Mouse (Mus musculus): ENCODE data around the gene Arhgef28. TPM values are rescaled to one million over a fixed set of nuclear protein-coding genes. Genes with fewer than 3 reads are reported as not detected.

The Arhgef28 gene
- 100 to 1,000 TPM in 1 of 2 experiments, 10 to 100 TPM in 1; 92.7 to 103 TPM for total RNA-seq (2021)

DNA sequence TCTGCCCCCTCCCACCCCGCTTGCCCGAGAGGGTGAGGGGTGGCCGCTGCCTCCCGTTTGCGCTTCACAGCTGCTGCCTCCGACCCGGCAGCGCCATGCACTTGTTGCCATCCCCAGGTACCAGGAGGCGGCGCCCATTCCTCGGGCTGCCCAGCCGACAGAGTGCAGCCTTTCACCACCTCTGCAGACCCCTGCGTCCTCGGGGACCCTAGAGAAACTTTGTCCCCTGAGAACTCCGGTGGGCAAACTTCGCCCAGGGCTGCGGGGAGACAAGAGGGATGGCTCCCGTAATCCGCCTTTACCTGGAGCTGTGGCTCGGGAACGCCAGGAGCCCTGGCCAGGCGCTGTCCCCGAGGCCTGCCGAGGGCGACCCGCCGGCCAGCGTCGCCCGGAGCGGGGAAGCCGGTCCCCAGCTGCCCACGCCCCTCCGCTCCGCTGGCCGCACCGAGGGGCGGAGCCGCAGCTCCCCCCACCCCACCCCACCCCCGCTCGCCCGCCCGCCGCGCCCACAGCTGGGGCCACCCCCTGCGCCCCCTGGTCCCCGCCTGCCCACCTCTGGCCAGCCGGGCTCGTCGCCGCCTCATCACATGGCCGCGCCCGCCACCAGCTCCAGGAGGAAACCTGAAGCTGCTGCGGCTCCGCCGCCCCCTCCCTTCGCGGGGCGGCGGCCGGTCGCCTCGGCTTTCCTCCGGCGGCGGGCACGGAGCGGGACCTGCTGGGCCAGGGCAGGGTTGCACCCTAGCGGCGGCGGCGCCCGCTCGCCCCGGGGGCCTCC, at the start of gene Arhgef28:
TSS of gene Arhgef28 (minus strand) at position 669 of the 775 bp plus-strand sequence.
- DNase-seq: peak; percentile 57 to 59

GRCm38 (mm10) chr13:98254921-98255320, 48.7 kb upstream of the Arhgef28 start:
- peak; percentile 61 to 70 for DNase-seq

GRCm38 (mm10) chr13:98249594-98249993, 43.4 kb upstream of the Arhgef28 start:
- DNase-seq: no peak

DNA sequence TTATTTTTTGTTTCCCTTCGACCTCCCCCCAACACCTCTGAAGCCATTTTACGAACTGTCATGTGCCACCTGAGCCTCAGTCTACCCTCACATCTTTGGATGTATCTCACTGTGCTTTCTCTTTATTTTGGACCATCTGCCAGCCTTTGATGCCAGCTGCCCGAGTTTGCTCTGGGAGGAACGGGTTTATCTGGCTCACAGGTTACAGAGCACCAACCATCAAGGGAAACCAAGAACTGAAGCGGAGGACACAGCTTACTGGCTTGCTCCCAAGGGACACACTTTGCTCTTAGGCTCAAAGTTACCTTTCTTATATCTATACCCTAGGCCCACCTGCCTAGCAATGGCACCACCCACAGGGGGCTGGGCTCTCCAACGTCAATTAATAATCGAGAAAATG, 39.1 kb upstream of the Arhgef28 start:
- no peak for DNase-seq

DNA sequence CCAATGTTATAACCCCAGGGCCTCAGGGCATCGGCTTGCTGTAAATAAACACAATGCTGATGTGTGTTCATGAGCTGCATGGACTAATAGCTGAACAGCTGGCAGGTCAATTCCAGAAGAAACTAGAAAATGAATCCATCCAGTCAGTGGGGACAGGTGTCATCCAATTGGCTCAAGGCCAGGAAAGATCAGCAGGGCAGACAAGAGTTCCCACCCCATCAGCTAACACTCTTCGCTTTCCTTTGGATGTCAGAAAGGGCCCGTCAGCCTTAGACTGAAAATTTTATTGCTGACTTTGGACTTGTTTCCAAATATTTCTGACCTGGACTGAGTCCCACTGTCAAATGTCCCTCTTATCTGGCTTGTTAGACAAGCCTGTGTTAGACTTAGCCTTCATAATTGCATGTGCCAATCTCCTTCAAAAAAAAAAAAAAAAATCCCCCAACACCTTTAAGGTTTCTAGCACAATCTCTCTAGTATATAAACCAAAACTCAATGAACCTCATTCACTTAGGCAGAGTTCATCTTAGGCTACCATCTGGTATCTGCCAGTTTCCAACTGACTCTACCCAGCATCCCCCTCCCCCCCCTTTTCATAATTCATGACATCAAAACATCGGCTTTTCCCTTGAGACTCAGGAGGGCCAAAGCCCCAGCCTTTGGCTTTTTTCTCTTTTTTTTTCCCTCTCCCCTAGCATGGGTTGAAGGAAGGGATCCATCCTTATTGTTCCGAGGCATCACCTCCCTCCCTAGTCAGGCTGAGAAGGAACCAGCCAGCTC, 38.5 kb upstream of the Arhgef28 start:
- no peak for DNase-seq

DNA sequence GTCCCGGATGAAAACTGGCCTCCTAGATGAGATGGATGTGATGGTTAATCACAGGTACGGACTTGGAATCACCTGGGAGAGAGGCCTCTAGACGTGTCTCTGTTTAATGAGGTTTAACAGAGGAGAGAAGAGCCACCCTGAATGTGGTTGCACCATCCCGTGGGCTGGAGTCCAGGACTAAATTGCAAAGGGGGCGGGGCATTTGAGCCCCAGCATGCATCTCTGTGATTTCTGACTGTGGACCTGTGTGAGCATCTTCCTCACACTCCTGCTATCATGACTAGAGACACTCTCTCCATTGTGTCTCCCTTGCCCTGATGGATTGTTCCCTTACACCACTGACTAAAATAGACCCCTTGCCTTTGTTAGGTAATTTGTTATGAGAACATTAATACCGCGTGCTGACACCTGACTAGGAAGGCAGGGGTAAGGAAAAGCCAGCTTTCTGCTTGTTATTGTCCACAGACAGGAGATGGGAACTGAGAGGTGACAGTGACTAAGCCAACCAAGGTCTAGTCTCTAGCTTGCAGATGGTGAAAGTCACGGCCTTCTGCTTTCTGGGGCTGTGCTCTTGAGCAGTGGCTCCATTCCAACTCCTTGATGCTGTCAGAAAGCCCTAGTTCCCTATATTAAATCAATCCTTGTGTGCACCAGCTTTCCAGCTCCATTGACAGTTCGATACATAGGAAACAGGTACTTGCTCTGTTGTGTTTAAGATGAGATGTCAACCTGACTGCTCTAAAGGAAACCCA, 35.5 kb upstream of the Arhgef28 start:
- DNase-seq: no peak

GRCm38 (mm10) chr13:98239978-98240641, 33.9 kb upstream of the Arhgef28 start:
- DNase-seq: peak; percentile 66 to 76

DNA sequence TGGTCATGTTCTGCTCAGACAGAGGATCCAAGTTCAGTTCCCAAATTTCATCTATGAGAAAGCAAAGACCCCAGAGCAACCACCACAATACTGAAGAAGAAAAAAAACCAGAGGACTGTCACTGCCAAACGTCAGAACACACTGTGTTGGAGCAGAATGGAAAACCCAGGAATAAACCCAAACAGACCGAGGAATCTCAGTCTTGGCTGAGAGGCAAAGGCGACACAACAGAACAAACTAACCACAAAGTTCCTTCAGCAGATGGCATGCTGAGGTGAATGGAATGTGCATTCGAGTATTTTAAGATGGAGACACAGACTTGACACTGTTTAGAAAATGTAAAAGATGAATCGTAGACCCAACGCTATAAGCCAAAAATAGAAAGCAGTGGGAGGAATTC, 29.2 kb upstream of the Arhgef28 start:
- peak in 1 of 2 experiments; percentile 15 for DNase-seq

- DNase-seq: no peak
Observed at GRCm38 (mm10) chr13:98230511-98230910, 24.3 kb upstream of the Arhgef28 start.

- no peak for DNase-seq
Observed at GRCm38 (mm10) chr13:98226225-98226624, 20.0 kb upstream of the Arhgef28 start.

DNA sequence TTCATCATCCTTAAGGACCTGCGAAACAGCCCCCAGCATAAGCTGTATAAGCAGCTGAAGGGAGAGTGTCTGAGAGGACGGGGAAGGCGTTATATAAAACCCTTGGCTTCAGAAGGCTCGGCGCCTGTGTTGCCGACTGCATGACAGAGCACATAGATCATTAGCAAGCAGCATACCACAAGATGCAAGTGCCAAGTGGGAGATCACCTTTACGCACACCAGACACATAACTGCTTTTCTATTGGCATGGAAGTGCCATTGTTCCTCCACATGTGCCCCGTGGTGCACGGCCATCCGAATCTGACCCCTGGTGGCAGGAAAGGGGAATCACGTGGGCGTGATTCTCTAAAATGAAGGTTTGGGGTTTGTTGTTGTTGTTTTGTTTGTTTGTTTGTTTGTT, 16.6 kb upstream of the Arhgef28 start:
- DNase-seq: no peak

DNA sequence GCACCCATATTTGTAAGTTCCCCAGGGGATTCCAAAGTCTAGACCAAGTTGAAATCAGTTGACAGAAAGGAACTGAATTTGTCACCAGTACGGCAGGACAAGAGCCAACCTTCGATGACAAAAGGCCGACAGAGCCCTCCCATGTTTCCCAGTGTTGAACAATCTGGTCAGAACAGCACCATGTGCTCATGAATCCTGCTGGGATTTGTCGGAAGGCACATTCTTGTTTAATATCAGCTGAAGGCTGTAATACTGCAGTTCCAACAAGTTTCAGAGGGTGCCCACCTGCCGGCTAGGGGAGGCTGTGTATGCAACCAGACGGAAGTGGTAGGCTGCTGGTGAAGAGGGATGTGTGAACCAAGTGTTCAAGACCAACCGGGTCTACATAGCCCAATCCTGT, 3.9 kb upstream of the Arhgef28 start:
- DNase-seq: no peak

- peak in 1 of 2 experiments; percentile 24 for DNase-seq
Observed at GRCm38 (mm10) chr13:98208842-98209241, 2.6 kb upstream of the Arhgef28 start.

DNA sequence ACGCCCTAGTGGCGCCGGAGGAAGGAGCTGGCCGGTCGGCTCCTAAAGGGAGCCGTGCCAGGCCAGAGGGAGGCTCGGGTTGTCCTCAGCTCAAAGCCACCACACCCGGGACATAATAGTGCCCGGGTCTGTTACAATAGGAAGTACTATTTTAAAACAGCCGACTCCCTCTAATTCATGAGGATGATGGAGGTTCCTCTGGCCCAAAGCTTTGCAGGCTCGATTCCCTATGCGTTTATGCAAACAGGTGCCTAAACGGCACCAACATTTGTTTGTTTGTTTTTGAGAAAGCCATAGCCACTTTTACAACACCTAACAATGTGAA, 269 bp upstream of the Arhgef28 start:
- no peak for DNase-seq

DNA sequence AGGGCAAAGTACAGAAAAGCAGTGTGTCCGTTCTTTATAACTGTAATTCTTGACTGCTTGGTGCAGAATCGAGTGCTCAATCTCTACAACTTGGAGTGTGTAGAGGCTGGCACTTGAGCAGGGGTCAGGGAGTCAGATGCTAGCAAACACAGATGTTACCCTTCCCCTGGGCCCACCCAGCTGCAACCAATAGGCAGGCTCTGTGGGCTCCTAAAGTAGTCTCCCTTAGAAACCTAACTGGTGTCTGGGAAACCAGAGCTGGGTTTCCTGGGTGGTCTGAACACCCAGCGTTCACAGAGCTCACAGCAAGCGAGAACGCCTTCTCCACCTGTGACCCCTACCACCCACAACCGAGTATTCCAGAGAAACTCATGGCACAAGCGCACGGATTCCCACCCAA, 1.1 kb downstream of the Arhgef28 start:
- peak in 1 of 2 experiments; percentile 18 for DNase-seq

GRCm38 (mm10) chr13:98204371-98204770, 1.9 kb downstream of the Arhgef28 start:
- DNase-seq: no peak

GRCm38 (mm10) chr13:98201436-98201835, 4.8 kb downstream of the Arhgef28 start:
- DNase-seq: no peak

- DNase-seq: no peak
Observed at GRCm38 (mm10) chr13:98192596-98192995, 13.6 kb downstream of the Arhgef28 start.

GRCm38 (mm10) chr13:98188500-98188899, 17.7 kb downstream of the Arhgef28 start:
- no peak for DNase-seq

DNA sequence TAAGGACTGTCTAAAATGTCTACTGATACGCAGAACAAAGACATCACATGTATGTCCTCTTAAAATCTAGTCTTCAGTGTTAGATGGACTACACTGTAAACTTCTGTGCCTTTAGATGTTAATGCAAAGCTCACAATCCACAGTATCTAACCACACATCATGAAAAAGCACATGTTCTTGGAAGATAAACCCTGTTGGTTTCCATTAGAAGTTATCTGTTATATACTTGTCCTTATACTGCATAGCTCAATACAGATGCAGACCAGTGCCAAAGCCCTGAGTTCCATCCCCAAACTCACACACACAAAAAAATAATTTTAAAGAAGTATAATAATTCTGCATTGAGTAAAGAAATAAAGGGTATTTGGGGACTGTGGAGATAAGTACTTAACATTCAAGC, 18.3 kb downstream of the Arhgef28 start:
- no peak for DNase-seq

GRCm38 (mm10) chr13:98186179-98186578, 20.1 kb downstream of the Arhgef28 start:
- peak in 1 of 2 experiments; percentile 45 for DNase-seq

GRCm38 (mm10) chr13:98184632-98185031, 21.6 kb downstream of the Arhgef28 start:
- no peak for DNase-seq

Data from layer of hippocampus, postnatal 36 days (tissue).